Mouse (Mus musculus): Measurements from ENCODE around the gene Cys1. TPM values are rescaled to one million over a fixed set of nuclear protein-coding genes. Genes with fewer than 3 reads are reported as not detected.

Cys1 gene
- polyA plus RNA-seq, 1 experiment from 2014 or later, result 1.7 TPM

- ATAC-seq (peak; percentile 82), DNase-seq (ENCODE audit: low spot score) (peak; percentile 98)
- peak overlapping the region; percentile 100 for H3K27ac ChIP-seq (ENCODE audit: low read length)
- H3K4me2 ChIP-seq (replicated peaks; ENCODE audit: low read depth, low read length), result peak overlapping the region; percentile 65
- no peaks in the 10 kb centered on the region for H3K27me3 ChIP-seq (replicated peaks; ENCODE audit: insufficient read depth, low read length)
- H3K4me3 ChIP-seq (ENCODE audit: low read depth, low read length), result peak overlapping the region; percentile 100
- H3K9ac ChIP-seq (replicated peaks; ENCODE audit: low read depth), result peak overlapping the region; percentile 98
- WGBS, result 3% methylated on average over 34 of the region's 36 CpGs
- no peak for TF ChIP-seq CTCF (IDR thresholded peaks at IDR 0.05)
- no peak; the same call in 1 of the 2 replicates for TF ChIP-seq EP300 (IDR thresholded peaks at IDR 0.05)
- H3K9me3 ChIP-seq (ENCODE audit: low read length), result no peaks in the 10 kb centered on the region
- H3K4me1 ChIP-seq (ENCODE audit: insufficient read depth, low read depth, low read length), result peaks cover 17% of the 10 kb centered on the region; the same call in 1 of the 2 replicates
- peaks cover 30% of the 10 kb centered on the region for H3K36me3 ChIP-seq (ENCODE audit: insufficient read depth, low read length)
Measured at GRCm38 (mm10) chr12:24651642-24652342, 29.8 kb downstream of the Cys1 start.

- peak within 1 kb of the TSS; percentile 100 for H3K4me3 ChIP-seq (ENCODE audit: low read depth, low read length)
- H3K9ac ChIP-seq (replicated peaks; ENCODE audit: low read depth), result peak within 1 kb of the TSS; percentile 98
- H3K9me3 ChIP-seq (ENCODE audit: low read length), result no peaks in the 10 kb centered on the region
- H3K4me2 ChIP-seq (replicated peaks; ENCODE audit: low read depth, low read length), result peak within 1 kb of the TSS; percentile 68
- TF ChIP-seq CTCF (IDR thresholded peaks at IDR 0.05) (no peak), EP300 (IDR thresholded peaks at IDR 0.05) (no peak)
- 7% methylated on average over 40 of the region's 68 CpGs for WGBS
- peak; percentile 98 for DNase-seq (ENCODE audit: low spot score)
- H3K4me1 ChIP-seq (ENCODE audit: insufficient read depth, low read depth, low read length), result peaks cover 16% of the 10 kb centered on the region; the same call in 1 of the 2 replicates
- ATAC-seq, result peak; percentile 93
- no peaks in the 10 kb centered on the region for H3K27me3 ChIP-seq (replicated peaks; ENCODE audit: insufficient read depth, low read length)
- H3K27ac ChIP-seq (ENCODE audit: low read length), result peak within 1 kb of the TSS; percentile 100
- peaks cover 23% of the 10 kb centered on the region for H3K36me3 ChIP-seq (ENCODE audit: insufficient read depth, low read length)
Measured at GRCm38 (mm10) chr12:24651063-24651557, 30.5 kb downstream of the Cys1 start, which contains the start of gene Klf11. Gene Klf11, plus strand, starts transcription at chr12:24651274.

- Histone ChIP-seq H3K4me2 (replicated peaks; ENCODE audit: low read depth, low read length) (peak overlapping the region; percentile 68), H3K27me3 (replicated peaks; ENCODE audit: insufficient read depth, low read length) (no peaks in the 10 kb centered on the region), H3K9me3 (ENCODE audit: low read length) (no peaks in the 10 kb centered on the region), H3K9ac (replicated peaks; ENCODE audit: low read depth) (peak overlapping the region; percentile 41), H3K27ac (ENCODE audit: low read length) (peak overlapping the region; percentile 94), H3K4me3 (ENCODE audit: low read depth, low read length) (peak overlapping the region; percentile 100), H3K36me3 (ENCODE audit: insufficient read depth, low read length) (peaks cover 17% of the 10 kb centered on the region; the same call in 1 of the 2 replicates), H3K4me1 (ENCODE audit: insufficient read depth, low read depth, low read length) (peaks cover 14% of the 10 kb centered on the region; the same call in 1 of the 2 replicates)
- no peak for ATAC-seq
- TF ChIP-seq EP300 (IDR thresholded peaks at IDR 0.05) (no peak), CTCF (IDR thresholded peaks at IDR 0.05) (peak; percentile 5; the same call in 1 of the 2 replicates)
- WGBS, result 7% methylated on average over 22 of the region's 22 CpGs
- DNase-seq (ENCODE audit: low spot score), result no peak
Measured at GRCm38 (mm10) chr12:24650415-24651062, 31.1 kb downstream of the Cys1 start.

GRCm38 (mm10) chr12:24648094-24648493, 33.5 kb downstream of the Cys1 start:
- no peak for ATAC-seq
- Histone ChIP-seq H3K4me2 (replicated peaks; ENCODE audit: low read depth, low read length) (no peak overlapping the region), H3K27me3 (replicated peaks; ENCODE audit: insufficient read depth, low read length) (no peaks in the 10 kb centered on the region), H3K36me3 (ENCODE audit: insufficient read depth, low read length) (no peaks in the 10 kb centered on the region), H3K4me3 (ENCODE audit: low read depth, low read length) (no peak overlapping the region), H3K9me3 (ENCODE audit: low read length) (no peaks in the 10 kb centered on the region), H3K27ac (ENCODE audit: low read length) (no peak overlapping the region), H3K4me1 (ENCODE audit: insufficient read depth, low read depth, low read length) (peaks cover 20% of the 10 kb centered on the region; the same call in 1 of the 2 replicates), H3K9ac (replicated peaks; ENCODE audit: low read depth) (no peak overlapping the region)
- DNase-seq (ENCODE audit: low spot score), result no peak
- no peak for TF ChIP-seq EP300 (IDR thresholded peaks at IDR 0.05)
- TF ChIP-seq CTCF (IDR thresholded peaks at IDR 0.05), result no peak
- WGBS, result 65% methylated on average over 1 of the region's 1 CpGs

- Histone ChIP-seq H3K4me3 (ENCODE audit: low read depth, low read length) (no peak overlapping the region), H3K36me3 (ENCODE audit: insufficient read depth, low read length) (no peaks in the 10 kb centered on the region), H3K9me3 (ENCODE audit: low read length) (no peaks in the 10 kb centered on the region), H3K9ac (replicated peaks; ENCODE audit: low read depth) (no peak overlapping the region), H3K27ac (ENCODE audit: low read length) (no peak overlapping the region), H3K4me1 (ENCODE audit: insufficient read depth, low read depth, low read length) (peaks cover 12% of the 10 kb centered on the region; the same call in 1 of the 2 replicates), H3K4me2 (replicated peaks; ENCODE audit: low read depth, low read length) (no peak overlapping the region), H3K27me3 (replicated peaks; ENCODE audit: insufficient read depth, low read length) (no peaks in the 10 kb centered on the region)
- TF ChIP-seq EP300 (IDR thresholded peaks at IDR 0.05) (no peak), CTCF (IDR thresholded peaks at IDR 0.05) (no peak)
- ATAC-seq (no peak), DNase-seq (ENCODE audit: low spot score) (no peak)
- 82% methylated on average over 6 of the region's 6 CpGs for WGBS
Measured at GRCm38 (mm10) chr12:24645901-24646300, 35.7 kb downstream of the Cys1 start.

GRCm38 (mm10) chr12:24644125-24644571, 37.5 kb downstream of the Cys1 start:
- H3K27ac ChIP-seq (ENCODE audit: low read length), result no peak overlapping the region
- DNase-seq (ENCODE audit: low spot score) (peak; percentile 78), ATAC-seq (peak; percentile 79)
- H3K9me3 ChIP-seq (ENCODE audit: low read length), result no peaks in the 10 kb centered on the region
- WGBS, result 30% methylated on average over 1 of the region's 1 CpGs
- H3K9ac ChIP-seq (replicated peaks; ENCODE audit: low read depth), result no peak overlapping the region
- peaks cover 6% of the 10 kb centered on the region; the same call in 1 of the 2 replicates for H3K4me1 ChIP-seq (ENCODE audit: insufficient read depth, low read depth, low read length)
- H3K4me3 ChIP-seq (ENCODE audit: low read depth, low read length), result no peak overlapping the region
- no peaks in the 10 kb centered on the region for H3K27me3 ChIP-seq (replicated peaks; ENCODE audit: insufficient read depth, low read length)
- H3K36me3 ChIP-seq (ENCODE audit: insufficient read depth, low read length), result no peaks in the 10 kb centered on the region
- TF ChIP-seq EP300 (IDR thresholded peaks at IDR 0.05) (no peak), CTCF (IDR thresholded peaks at IDR 0.05) (no peak)
- H3K4me2 ChIP-seq (replicated peaks; ENCODE audit: low read depth, low read length), result no peak overlapping the region

Measured in lung, postnatal 0 days (tissue).